Mouse (Mus musculus) lung, embryonic 16.5 days (tissue): ENCODE results near the gene Tmem123. TPM values are rescaled to one million over a fixed set of nuclear protein-coding genes. Genes with fewer than 3 reads are reported as not detected.

Experiments used
- ATAC-seq: fragments of 200-750 bp; cut with Nextera tagmentation; 2 replicates; pipeline ENCODE4 v1.8.0; 2017; ENCODE audit warnings: low read depth, mild to moderate bottlenecking, moderate library complexity
- H3K27ac ChIP-seq: fragments of 300-500 bp; sonication (generic); 2 replicates; pipeline ENCODE4 v1.5.1; 2014; ENCODE audit warnings: mild to moderate bottlenecking, control low read depth, low read length
- H3K27me3 ChIP-seq: fragments of 300-500 bp; sonication (generic); 2 replicates; pipeline ENCODE4 v1.6.1; 2014; ENCODE audit warnings: low read depth, low read length, mixed read lengths; ENCODE audit not compliant: control insufficient read depth, insufficient read depth
- H3K36me3 ChIP-seq: fragments of 300-500 bp; sonication (generic); 2 replicates; pipeline ENCODE4 v1.6.1; 2014; ENCODE audit warnings: low read length; ENCODE audit not compliant: control insufficient read depth, insufficient read depth
- H3K4me1 ChIP-seq: fragments of 300-500 bp; sonication (generic); replicated peaks from 2 replicates; pipeline ENCODE4 v1.6.1; 2014; ENCODE audit warnings: low read length, mixed read lengths; ENCODE audit not compliant: control insufficient read depth, insufficient read depth
- H3K4me2 ChIP-seq: fragments of 300-500 bp; sonication (generic); 2 replicates; pipeline ENCODE4 v1.6.1; 2014; ENCODE audit warnings: low read depth, low read length, control low read depth
- H3K4me3 ChIP-seq: fragments of 300-500 bp; sonication (generic); 2 replicates; pipeline ENCODE4 v1.5.1; 2014; ENCODE audit warnings: mild to moderate bottlenecking, low read length, control low read depth
- H3K9ac ChIP-seq: fragments of 300-500 bp; sonication (generic); 2 replicates; pipeline ENCODE4 v1.6.1; 2014; ENCODE audit warnings: low read length, control low read depth
- H3K9me3 ChIP-seq: fragments of 300-500 bp; sonication (generic); 2 replicates; pipeline ENCODE4 v1.6.1; 2016; ENCODE audit warnings: low read length; ENCODE audit not compliant: control insufficient read depth
- WGBS: fragments of 180-500 bp; shearing (Covaris S2); extraction: QIAGEN DNeasy Blood & Tissue Kit; methylation state at CpG from one replicate; pipeline ENCODE4 v1.1.7; 2014; 5-methylcytosine and 5-hydroxymethylcytosine counted together
- polyA plus RNA-seq: library from polyadenylated mRNA; unstranded; fragments of >200 nt; fragmentation: Nextera tagmentation; extraction: Ambion mirVana; gene quantifications from 2 replicates; pipeline ENCODE4 v1.2.1, GENCODE M21; 2015

The Tmem123 gene
- polyA plus RNA-seq, 1 experiment from 2014 or later = 136 TPM

DNA sequence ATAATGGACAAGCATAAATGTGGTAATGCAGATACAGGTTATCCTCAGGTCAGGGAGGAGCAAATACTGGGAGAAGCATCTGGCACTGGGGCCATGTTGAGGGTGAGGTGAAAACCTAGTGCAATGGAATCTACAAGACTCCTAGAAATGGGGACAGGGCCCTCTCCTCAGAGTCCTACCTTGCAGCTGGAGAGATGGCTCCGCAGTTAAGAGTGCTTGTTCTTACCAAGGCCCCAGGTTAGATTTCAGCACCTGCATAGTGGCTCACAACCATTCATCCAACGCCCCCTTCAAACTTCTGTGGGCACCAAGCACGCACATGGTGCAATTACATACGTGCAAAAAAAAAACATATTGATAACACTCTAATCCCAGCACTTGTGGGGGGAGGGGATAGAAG, 15.9 kb downstream of the Tmem123 start:
- Histone ChIP-seq H3K4me3 (no peak overlapping the region), H3K4me2 (no peak overlapping the region), H3K27ac (no peak overlapping the region), H3K9me3 (no peaks in the 10 kb centered on the region), H3K4me1 (no peaks in the 10 kb centered on the region), H3K27me3 (no peaks in the 10 kb centered on the region), H3K36me3 (peaks cover 5% of the 10 kb centered on the region), H3K9ac (no peak overlapping the region)
- no peak for ATAC-seq
- 85% methylated on average over 4 of the region's 4 CpGs for WGBS

DNA sequence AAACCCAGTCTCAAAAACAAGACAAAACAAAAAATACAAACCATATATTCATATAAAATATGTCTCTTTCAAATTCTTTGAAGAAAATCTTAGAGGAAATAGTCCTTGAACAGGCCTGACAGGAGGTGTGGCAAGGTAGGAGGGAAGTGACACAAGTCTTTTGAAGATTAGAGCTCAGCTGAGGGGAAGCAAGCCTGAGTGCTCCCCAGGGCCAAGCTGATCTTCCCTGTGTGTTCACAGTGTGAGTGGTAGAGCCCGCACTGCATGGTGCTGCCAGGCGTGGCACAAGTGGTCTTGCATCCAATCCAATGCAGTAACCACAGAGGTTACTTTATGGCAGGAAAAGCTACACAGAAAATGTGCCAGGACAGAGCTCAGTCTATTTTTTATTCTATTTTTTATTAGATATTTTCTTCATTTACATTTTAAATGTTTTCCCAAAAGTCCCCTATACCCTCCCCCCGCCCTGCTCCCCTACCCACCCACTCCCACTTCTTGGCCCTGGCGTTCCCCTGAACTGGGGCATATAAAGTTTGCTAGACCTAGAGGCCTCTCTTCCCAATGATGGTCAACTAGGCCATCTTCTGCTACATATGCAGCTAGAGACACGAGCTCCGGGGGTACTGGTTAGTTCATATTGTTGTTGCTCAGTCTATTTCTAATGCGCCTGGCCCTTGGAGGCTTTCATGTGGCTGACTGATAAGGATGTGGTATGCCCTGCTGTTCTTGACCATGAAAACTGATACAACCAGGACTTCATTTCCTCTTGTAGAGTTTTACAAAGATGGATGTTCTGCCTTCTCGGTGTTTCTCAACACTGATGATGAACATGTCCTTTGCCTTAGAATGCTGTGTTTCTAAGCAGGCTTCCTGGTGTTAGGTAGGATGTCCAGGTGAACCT, 16.7 kb downstream of the Tmem123 start:
- Histone ChIP-seq H3K27me3 (no peaks in the 10 kb centered on the region), H3K4me1 (no peaks in the 10 kb centered on the region), H3K9me3 (no peaks in the 10 kb centered on the region), H3K27ac (no peak overlapping the region), H3K36me3 (peaks cover 5% of the 10 kb centered on the region), H3K9ac (no peak overlapping the region), H3K4me3 (no peak overlapping the region), H3K4me2 (no peak overlapping the region)
- 88% methylated on average over 8 of the region's 8 CpGs for WGBS
- ATAC-seq = no peak

DNA sequence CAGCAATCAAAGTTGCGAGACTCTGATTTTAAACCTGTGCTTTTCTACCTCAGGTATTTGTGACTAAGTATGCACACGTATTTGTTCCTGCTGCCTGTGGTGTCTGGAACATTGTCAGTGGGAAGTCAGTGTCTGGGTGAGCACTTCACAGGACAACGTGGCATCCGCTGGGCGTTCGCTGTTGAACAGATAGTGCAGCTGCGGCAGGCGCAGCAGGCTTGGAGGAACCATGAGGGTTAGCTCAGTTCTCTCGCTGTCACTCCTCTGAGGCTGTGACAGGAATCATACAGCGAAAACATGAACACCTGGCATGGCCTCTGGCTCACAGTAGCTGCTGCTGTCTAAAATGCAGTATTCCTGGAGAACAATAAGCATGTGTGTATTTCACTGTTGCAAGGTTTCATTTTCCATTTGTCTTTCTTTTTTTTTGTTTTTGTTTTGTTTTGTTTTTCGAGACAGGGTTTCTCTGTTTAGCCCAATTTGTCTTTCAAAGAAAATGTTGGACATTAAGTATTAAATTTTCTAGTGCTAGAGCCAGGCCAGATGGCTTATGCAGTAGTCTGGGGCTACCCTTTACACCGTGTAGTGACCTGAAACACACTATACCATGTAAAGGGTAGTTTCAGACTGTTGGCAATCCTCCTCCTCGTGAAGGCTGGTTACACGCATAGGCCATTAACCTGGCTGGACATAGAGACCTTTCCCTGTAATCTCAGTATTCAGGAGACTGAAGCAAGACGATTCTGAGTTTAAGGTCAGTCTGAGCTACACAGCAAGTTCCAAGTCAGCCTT, 20.2 kb downstream of the Tmem123 start:
- no peak overlapping the region for H3K4me3 ChIP-seq
- no peak for ATAC-seq
- H3K4me2 ChIP-seq = no peak overlapping the region
- no peaks in the 10 kb centered on the region for H3K9me3 ChIP-seq
- no peak overlapping the region for H3K9ac ChIP-seq
- peaks cover 12% of the 10 kb centered on the region for H3K36me3 ChIP-seq
- 86% methylated on average over 15 of the region's 15 CpGs for whole genome bisulfite sequencing
- no peaks in the 10 kb centered on the region for H3K27me3 ChIP-seq
- H3K27ac ChIP-seq = no peak overlapping the region
- no peaks in the 10 kb centered on the region for H3K4me1 ChIP-seq

DNA sequence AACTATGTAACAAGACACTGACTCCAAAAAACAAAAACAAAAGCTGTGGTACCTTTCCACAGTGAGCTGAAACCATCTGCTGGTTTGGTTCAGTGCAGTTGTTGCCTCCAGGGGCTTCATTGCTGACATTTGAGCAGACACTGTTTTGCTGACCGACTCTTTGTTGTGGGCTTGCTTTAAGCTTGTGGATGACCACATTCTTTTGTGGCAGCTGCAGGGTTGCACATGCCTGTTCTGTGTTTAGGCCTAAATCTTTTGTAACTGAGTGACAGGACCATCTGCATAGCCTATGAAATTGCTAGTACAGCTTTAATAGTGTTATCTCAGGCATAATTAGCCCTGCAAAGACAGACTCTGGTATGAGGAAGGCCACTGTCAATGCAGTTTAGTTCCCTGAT, 20.8 kb downstream of the Tmem123 start:
- no peaks in the 10 kb centered on the region for H3K9me3 ChIP-seq
- peaks cover 9% of the 10 kb centered on the region for H3K36me3 ChIP-seq
- no peak overlapping the region for H3K4me2 ChIP-seq
- H3K4me1 ChIP-seq = no peaks in the 10 kb centered on the region
- H3K27ac ChIP-seq = no peak overlapping the region
- ATAC-seq = no peak
- no peak overlapping the region for H3K9ac ChIP-seq
- no peak overlapping the region for H3K4me3 ChIP-seq
- no peaks in the 10 kb centered on the region for H3K27me3 ChIP-seq
- WGBS = 65% methylated on average over 1 of the region's 1 CpGs

DNA sequence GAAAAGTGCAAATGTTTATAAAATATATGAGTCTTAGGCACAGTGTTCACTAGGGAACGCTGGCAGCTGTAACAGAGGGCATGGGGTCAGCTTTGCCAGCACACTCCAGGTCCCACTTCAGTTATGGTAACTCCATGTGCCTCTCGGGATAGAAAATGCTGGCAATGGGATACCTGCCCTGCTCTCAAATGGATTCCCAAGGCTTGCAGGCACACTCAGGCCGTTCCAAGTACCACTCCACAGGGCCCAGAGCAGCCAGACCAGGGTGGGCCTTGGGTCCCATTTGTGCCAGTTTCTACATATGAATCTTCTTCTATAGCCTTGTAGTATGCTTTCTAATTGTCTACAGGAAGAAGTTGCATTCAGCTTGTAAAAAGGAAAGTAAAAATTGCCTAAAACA, 21.6 kb downstream of the Tmem123 start:
- peaks cover 9% of the 10 kb centered on the region for H3K36me3 ChIP-seq
- WGBS = 76% methylated on average over 3 of the region's 3 CpGs
- no peak overlapping the region for H3K4me2 ChIP-seq
- no peaks in the 10 kb centered on the region for H3K9me3 ChIP-seq
- ATAC-seq = no peak
- H3K4me1 ChIP-seq = no peaks in the 10 kb centered on the region
- H3K27me3 ChIP-seq = no peaks in the 10 kb centered on the region
- no peak overlapping the region for H3K27ac ChIP-seq
- H3K4me3 ChIP-seq = no peak overlapping the region
- H3K9ac ChIP-seq = no peak overlapping the region

DNA sequence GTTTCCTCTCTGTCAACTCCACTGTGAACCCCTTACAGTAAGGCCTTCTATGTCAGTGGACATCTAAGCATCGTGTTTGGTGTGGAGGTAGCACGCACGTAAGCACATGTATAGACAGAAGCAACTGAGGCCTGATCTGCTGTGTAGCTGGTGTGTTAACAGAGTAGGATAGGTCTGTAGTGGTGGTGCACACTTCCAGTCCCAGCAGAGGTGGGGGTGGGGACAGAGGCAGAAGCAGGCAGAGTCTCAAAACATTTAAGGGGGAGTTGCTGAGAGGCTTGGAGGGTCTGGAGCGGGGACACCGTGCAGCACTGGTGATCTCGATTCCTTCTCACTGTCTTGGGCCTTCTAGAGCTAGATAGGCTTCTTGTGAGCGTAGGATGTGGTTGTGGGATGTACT, 22.2 kb downstream of the Tmem123 start:
- ATAC-seq = no peak
- H3K4me1 ChIP-seq = no peaks in the 10 kb centered on the region
- 93% methylated on average over 7 of the region's 7 CpGs for WGBS
- H3K27me3 ChIP-seq = no peaks in the 10 kb centered on the region
- no peak overlapping the region for H3K27ac ChIP-seq
- H3K4me3 ChIP-seq = no peak overlapping the region
- H3K36me3 ChIP-seq = peaks cover 13% of the 10 kb centered on the region
- no peak overlapping the region for H3K4me2 ChIP-seq
- H3K9ac ChIP-seq = no peak overlapping the region
- H3K9me3 ChIP-seq = no peaks in the 10 kb centered on the region

DNA sequence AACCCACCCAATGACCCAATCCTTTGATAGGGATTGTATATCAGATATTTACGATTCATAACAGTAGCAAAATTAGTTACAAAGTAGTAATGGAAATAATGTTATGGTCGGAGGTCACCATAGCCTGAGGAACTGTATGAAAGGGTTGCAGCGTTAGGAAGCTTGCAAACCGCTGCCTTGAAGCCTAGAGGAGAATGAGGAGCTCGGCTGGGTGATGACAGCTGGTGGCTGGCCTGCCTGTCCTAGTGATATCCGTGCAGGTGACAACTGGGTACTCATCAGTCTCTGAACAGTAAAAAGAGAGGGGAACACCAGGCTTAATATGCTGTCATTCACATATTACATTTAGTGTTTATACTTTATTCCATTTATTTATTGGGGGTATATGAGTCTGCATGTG, 24.6 kb downstream of the Tmem123 start:
- WGBS = 77% methylated on average over 6 of the region's 6 CpGs
- Histone ChIP-seq H3K4me1 (no peaks in the 10 kb centered on the region), H3K27ac (no peak overlapping the region), H3K36me3 (peaks cover 20% of the 10 kb centered on the region), H3K27me3 (no peaks in the 10 kb centered on the region), H3K9ac (no peak overlapping the region), H3K9me3 (no peaks in the 10 kb centered on the region), H3K4me2 (no peak overlapping the region), H3K4me3 (no peak overlapping the region)
- no peak for ATAC-seq

DNA sequence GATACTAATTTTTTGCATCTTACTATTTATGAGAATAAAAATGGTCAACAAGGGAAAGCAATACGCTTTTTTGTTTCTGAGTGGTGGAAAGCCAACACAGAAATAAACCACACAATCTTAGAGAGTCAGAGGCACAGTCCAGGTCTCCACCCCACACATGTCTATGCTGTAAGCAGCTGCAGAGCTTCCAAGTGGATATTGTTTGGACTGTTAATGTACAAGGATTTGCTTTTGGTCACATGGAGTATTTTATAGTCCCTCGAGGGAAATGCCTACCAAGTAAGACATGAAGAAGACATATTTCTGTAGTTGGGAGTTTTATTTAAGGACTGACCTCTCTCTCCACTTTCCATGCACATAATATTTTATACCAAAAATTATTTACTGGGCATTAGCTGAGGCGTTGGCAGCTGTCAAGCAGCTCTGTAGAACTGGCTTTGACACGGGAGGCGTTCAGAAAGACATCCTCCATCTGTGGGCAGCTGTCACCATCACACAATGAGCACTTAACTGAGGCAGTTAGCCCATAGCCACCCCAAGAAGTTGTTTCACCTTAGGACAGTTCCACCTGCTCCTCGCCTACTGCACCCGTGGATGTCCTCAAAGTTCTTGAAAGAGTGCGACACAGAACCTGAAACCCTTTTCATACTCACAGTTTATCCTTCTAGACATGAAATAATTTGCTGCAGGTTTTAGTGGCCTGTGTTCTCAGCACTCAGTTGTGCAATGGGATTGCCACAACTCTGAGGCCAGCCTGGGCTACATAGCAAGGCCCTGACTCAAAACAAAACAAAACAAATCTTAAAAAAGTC, 26.1 kb downstream of the Tmem123 start:
- Histone ChIP-seq H3K36me3 (peaks cover 22% of the 10 kb centered on the region), H3K4me1 (no peaks in the 10 kb centered on the region), H3K4me2 (no peak overlapping the region), H3K27ac (no peak overlapping the region), H3K9me3 (no peaks in the 10 kb centered on the region), H3K4me3 (no peak overlapping the region), H3K9ac (no peak overlapping the region), H3K27me3 (no peaks in the 10 kb centered on the region)
- ATAC-seq = no peak
- WGBS = 71% methylated on average over 8 of the region's 8 CpGs

DNA sequence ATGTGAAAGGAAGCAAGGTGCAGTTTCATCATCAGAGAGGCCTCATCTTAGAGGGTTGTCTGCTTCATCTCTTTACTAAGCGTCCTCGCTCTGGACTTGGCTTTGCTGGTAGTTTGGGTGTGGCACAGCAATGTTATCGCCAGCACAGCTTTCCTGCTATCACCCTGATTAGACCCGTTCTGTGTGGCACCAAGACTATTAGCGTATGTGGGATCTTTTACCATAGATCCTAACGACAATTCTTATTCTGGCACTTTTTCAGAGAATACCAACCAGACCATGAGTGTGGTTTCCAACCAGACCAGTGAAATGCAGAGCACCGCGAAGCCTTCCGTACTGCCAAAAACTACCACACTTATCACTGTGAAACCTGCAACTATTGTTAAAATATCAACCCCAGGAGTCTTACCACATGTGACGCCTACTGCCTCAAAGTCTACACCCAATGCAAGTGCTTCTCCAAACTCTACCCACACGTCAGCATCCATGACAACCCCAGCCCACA, 26.8 kb downstream of the Tmem123 start:
- Histone ChIP-seq H3K36me3 (peaks cover 22% of the 10 kb centered on the region), H3K9ac (no peak overlapping the region), H3K4me3 (no peak overlapping the region), H3K9me3 (no peaks in the 10 kb centered on the region), H3K4me1 (no peaks in the 10 kb centered on the region), H3K4me2 (no peak overlapping the region), H3K27me3 (no peaks in the 10 kb centered on the region), H3K27ac (no peak overlapping the region)
- no peak for ATAC-seq
- 90% methylated on average over 11 of the region's 11 CpGs for WGBS
